Mouse (Mus musculus) CD4-positive helper T cell, adult 2 months (primary cell): Measurements from ENCODE around the gene Rnf220.

ENCODE experiments used
- DNase-seq: peaks from one replicate; pipeline ENCODE4 v3.0.0-alpha.2; 2012; ENCODE audit warnings: low read depth, missing footprints, low spot score

Gene Rnf220

GRCm38 (mm10) chr4:117489566-117489965 lies 7.3 kb downstream of the Rnf220 start:
- DNase-seq, result no peak

- no peak for DNase-seq
Observed at GRCm38 (mm10) chr4:117487471-117487870, 9.4 kb downstream of the Rnf220 start.

GRCm38 (mm10) chr4:117486188-117486587 lies 10.7 kb downstream of the Rnf220 start:
- no peak for DNase-seq

GRCm38 (mm10) chr4:117485045-117485780 lies 11.6 kb downstream of the Rnf220 start:
- DNase-seq, result no peak

- no peak for DNase-seq
Observed at GRCm38 (mm10) chr4:117484256-117485044, 12.4 kb downstream of the Rnf220 start.

- DNase-seq, result no peak
Observed at GRCm38 (mm10) chr4:117483931-117484255, 13.0 kb downstream of the Rnf220 start.

- no peak for DNase-seq
Observed at GRCm38 (mm10) chr4:117482103-117482502, 14.7 kb downstream of the Rnf220 start.

- DNase-seq, result no peak
Observed at GRCm38 (mm10) chr4:117480611-117481445, 16.0 kb downstream of the Rnf220 start.

GRCm38 (mm10) chr4:117479951-117480350 lies 16.9 kb downstream of the Rnf220 start:
- DNase-seq, result no peak

GRCm38 (mm10) chr4:117478101-117478673 lies 18.7 kb downstream of the Rnf220 start:
- peak; percentile 74 for DNase-seq

GRCm38 (mm10) chr4:117477401-117477800 lies 19.5 kb downstream of the Rnf220 start:
- no peak for DNase-seq

GRCm38 (mm10) chr4:117476777-117477176 lies 20.1 kb downstream of the Rnf220 start:
- no peak for DNase-seq

GRCm38 (mm10) chr4:117476355-117476754 lies 20.5 kb downstream of the Rnf220 start:
- DNase-seq, result no peak

GRCm38 (mm10) chr4:117473985-117474354 lies 22.9 kb downstream of the Rnf220 start:
- DNase-seq, result no peak

- no peak for DNase-seq
Observed at GRCm38 (mm10) chr4:117473291-117473984, 23.4 kb downstream of the Rnf220 start.

GRCm38 (mm10) chr4:117469471-117469870 lies 27.4 kb downstream of the Rnf220 start:
- DNase-seq, result no peak

GRCm38 (mm10) chr4:117467936-117468335 lies 28.9 kb downstream of the Rnf220 start:
- no peak for DNase-seq

- DNase-seq, result peak; percentile 29
Observed at GRCm38 (mm10) chr4:117449151-117449550, 47.7 kb downstream of the Rnf220 start.

- DNase-seq, result peak; percentile 62
Observed at GRCm38 (mm10) chr4:117447926-117448325, 48.9 kb downstream of the Rnf220 start.

GRCm38 (mm10) chr4:117445516-117446207 lies 51.2 kb downstream of the Rnf220 start:
- no peak for DNase-seq

- no peak for DNase-seq
Observed at GRCm38 (mm10) chr4:117438919-117439318, 57.9 kb downstream of the Rnf220 start.
